Mouse (Mus musculus): ENCODE results near the gene Depdc7.

Depdc7 gene

DNA sequence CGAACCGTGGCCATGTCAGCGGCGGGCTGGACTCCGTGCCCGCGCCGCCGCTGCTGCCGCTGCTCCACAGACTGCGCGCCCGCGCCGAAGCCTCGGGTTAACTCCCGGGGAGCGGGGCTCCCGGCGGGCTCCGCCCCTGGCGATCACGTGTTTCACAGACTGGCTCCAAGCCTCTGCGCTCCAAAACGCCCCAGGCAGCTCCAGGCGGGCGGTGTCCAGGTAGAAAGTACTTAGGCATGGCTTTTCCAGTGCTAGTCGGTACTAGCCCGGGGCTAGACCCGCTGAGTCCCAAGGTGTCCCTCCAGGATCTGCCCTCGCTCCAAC, at the start of gene Depdc7:
Depdc7 (minus strand) TSS at position 138 of the 324 bp plus-strand sequence.
- peak; percentile 85 for ATAC-seq (ENCODE audit: insufficient number of reproducible peaks, low FRiP score, low TSS enrichment)

DNA sequence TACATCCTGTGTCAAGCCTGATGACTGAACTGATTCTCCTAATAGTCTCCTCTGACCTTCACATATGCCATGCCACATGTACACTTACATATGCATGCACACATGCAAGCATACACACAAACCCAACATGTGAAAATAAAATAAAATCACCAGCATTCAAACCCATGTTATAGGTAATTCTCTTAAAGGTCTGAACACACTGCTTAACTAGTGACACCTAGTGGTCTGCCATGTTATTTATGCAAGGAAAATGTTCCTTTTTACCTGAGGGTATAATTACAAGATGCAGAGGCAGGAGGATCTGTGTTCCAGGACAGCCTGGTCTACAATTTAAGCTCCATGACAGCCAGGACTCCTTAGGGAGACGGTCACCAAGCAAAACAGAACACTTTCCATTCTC, 32.1 kb upstream of the Depdc7 start:
- 0 out of 2 replicates have a peak, but pooled peaks have one; percentile 40 for ATAC-seq (ENCODE audit: insufficient number of reproducible peaks, low FRiP score, low TSS enrichment)

DNA sequence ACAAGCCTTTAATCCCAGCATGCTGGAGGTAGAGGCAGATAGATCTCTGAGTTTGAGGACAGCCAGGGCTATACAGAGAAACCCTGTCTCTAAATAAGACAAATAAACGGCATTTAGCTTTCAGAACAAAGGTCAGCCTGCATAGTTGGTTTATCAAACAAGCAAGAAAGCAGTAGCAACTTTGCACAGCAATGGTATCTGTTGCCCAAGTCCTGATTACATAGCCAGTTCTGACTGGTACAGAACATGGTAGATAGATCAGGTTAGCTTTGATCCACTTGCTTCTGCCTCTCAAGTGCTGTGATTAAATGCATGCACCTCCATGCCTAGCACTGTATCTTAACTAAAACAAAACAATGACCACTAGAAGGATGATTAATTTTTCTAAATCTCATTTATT, 26.0 kb upstream of the Depdc7 start:
- ATAC-seq (ENCODE audit: insufficient number of reproducible peaks, low FRiP score, low TSS enrichment), result no peak

DNA sequence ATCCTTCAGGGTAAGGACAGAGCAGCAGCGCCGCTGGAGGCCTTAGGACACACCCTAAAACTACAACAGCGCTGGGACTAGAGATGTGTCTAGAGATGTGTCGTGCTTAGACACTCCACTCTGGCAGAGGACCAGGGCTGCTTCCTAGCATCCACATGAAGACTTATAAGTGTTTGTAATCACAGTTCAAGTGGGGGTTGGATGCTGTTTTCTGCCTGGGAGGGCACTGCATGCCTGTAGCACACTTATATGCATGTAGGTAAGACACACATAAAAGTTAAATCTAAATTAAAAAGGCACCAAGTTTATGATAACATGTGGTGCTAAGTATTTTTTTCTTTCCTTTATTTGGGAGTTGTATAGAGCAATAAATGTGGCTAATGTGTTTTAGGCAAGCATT, 21.3 kb upstream of the Depdc7 start:
- ATAC-seq (ENCODE audit: insufficient number of reproducible peaks, low FRiP score, low TSS enrichment), result no peak

DNA sequence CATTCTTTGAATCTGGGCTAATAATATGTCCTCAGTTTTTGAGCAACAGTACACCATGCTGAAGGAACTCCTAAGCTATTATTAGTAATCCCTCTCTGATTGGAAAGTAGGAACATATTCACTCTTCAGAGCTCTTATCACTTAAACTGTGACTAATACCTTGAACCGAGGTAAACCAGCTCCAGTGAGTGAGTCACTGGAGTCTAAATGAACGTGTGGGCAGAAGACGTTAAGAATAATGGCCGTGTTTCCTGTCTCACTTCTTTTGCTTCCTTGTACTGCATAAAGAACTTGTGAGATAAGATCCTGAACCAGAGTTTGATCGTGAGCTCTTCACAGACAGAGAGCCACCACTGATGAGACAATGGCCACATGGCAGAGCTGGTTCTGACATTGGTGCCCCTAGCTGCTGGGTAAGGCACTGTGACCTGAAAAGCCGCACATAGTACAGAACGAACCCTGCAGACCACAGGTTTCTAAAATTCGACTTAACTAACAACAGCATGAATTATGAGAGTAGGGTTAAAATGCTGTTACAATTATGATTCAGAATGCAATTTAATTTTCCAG, 20.5 kb upstream of the Depdc7 start:
- no peak for ATAC-seq (ENCODE audit: insufficient number of reproducible peaks, low FRiP score, low TSS enrichment)

DNA sequence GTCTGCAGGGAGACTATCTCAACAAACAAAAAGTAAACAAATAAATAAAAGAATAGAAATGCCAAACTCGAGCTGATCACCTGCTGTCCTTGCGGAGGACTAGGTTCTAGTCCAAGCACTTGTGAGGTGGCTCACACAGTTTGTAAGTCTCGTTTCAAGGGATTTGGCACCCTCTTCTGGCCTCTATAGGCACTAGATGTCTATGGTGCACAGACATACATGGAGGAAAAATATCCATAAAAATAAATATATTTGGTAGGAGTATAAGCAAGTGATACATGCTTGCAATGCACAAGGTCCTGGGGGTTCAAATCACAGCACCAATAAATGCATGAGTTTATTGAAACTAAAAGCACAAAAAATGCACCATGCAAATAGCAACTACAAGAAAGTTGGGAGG, 7.9 kb upstream of the Depdc7 start:
- ATAC-seq (ENCODE audit: insufficient number of reproducible peaks, low FRiP score, low TSS enrichment), result no peak

DNA sequence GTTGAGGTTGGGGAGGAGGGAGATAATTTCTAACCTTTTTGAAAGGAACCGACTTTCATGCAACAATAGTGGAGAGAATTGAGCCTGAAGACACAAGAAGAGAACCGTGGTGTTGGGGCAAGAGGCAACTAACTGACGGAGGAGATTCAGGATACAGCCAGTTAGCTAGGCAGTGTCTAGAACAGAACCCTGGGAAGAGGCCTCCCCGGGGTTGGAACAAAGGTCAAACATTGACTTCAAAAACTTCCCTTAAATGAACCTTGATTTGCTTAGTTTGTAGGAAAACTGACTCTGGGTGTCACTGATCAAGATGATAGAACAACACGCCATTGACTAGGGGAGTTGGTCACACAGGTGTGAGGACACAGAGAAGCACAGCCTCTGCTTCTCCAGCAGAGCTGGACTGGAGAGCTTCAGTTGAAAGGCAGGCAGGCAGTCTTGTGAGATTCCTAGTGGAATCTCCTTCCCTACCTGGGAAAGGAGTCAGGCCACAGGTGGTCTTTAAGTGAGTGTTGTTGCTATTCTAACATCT, 6.0 kb upstream of the Depdc7 start:
- ATAC-seq (ENCODE audit: insufficient number of reproducible peaks, low FRiP score, low TSS enrichment), result no peak

DNA sequence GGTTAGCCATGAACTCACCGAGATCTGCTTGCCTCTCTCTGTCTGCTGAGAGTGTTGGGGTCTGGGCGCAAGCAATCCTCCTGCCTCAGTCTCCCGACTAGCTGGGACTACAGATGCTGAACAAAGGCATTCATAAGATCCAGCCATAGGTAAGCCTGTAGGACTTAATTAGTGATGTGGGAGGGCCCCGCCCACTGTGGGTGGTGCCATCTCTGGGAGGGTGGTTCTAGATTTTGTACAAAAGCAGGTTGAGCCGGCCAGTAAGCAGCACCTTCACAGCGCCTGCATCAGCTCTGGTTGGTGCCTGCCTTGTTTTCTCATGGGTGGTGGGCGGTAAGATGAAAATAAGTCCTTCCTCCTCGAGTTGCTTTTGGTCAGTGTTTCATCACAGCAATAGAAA, 3.6 kb upstream of the Depdc7 start:
- no peak for ATAC-seq (ENCODE audit: insufficient number of reproducible peaks, low FRiP score, low TSS enrichment)

DNA sequence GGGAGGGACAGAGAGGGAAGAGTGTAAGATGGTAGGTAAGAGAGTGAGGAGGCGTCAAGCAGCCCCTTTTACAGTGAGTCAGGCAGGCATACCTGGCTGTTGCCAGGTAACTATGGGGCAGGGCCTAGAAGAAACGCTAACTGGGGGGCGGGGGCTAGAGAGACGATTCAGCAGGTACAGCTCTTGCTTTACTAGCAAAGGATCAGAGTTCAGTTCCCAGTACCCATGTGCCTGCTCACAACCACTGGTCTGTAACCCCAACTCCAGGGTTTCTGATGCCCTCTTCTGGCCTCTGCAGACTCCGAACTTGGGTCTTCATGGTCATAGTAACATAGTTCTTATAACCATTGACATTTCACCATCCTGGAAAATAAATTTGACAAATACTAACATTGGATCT, 1.3 kb upstream of the Depdc7 start:
- no peak for ATAC-seq (ENCODE audit: insufficient number of reproducible peaks, low FRiP score, low TSS enrichment)

DNA sequence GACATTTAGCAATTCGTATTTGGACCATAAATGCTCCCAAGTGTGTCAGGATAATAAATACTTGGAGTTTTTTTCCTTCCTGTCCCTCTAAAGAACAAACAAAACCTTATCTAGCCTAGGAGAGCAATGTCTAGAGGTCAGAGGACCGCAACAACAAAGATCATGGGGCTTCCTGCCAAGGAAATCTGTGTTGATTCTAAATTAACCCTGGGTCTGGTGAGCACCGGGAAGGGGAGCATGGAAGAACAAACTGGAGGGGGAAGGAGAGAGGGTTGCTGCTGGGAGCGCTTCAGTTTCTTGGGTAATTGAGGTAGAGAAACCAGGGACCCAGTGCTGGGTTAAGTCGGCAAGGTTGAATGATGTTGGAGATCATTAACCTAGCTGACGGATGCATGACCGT, 482 bp upstream of the Depdc7 start:
- 0 out of 2 replicates have a peak, but pooled peaks have one; percentile 7 for ATAC-seq (ENCODE audit: insufficient number of reproducible peaks, low FRiP score, low TSS enrichment)

DNA sequence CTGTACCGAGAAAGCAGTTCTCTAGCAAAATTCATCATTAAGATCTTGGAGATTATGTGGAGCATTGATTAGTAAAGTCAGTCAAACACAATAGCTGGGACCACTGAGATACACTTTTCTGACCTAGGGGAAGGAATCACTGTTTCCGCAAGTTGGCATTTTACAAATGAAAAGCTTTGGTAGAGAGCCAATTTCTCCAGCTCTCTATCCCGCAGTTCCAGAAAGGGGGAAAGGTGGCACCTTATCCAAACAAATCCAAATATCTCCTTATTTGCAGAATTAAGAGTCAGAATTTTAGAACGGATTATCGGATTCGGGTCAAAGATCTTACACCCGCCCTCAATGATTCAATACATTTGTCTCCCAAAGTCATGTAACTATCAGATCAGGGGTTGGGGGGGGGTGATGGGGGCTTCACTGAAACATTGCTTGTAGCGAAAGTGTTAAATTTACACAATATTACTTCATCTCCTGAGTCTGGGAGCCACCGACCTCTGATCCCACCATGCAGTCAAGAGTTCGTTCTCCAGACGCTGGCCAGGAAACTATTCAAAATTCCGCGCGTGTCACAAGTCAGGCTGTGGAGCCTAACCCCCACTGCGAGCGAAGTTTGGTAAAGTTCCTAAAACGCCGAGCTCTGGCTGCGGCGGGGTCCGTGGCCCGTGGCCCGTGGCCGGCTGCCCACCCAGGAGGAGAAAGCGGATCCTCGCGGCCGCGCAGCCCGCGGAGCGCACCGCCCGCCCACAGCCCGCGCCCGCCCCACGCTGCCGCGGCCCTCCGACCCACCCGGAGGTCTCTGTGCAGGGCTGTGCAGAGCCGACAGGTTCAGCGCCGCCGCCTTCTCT, 560 bp downstream of the Depdc7 start:
- ATAC-seq (ENCODE audit: insufficient number of reproducible peaks, low FRiP score, low TSS enrichment), result no peak

DNA sequence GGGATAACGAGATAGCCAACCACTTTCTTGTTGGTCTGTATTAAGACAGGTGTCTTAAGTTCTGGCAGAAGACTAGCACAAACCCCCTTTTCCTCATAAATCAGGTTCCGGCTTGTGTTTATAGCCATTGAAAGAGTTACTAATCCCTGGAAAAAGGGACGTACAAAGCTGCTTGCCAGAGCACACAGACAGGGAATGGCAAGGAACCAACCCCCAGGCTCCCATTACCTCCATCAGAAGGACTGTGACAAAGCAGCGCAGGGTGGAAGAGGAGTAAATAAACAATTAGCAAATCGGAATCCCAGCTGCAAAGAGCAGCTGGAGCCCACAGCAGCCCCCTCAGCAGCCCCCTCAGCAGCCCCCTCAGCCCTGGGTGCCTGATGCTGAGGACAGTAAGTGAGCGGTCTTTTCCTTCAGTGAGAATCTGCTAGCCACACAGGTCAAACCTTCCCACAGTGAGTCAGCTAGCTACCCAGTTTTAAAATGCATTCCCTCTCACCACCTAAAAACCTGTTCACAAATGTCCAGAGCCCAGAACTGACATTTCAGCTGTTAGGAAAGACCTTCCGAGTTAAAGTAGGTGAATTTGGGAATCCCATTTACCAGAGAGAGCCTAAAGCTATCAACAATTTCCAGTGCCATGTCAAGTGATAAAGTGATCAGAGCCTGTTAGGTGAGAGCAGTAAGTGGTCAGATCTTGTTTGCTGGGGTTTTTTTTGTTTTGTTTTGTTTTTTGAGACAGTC, 1.5 kb downstream of the Depdc7 start:
- no peak for ATAC-seq (ENCODE audit: insufficient number of reproducible peaks, low FRiP score, low TSS enrichment)

DNA sequence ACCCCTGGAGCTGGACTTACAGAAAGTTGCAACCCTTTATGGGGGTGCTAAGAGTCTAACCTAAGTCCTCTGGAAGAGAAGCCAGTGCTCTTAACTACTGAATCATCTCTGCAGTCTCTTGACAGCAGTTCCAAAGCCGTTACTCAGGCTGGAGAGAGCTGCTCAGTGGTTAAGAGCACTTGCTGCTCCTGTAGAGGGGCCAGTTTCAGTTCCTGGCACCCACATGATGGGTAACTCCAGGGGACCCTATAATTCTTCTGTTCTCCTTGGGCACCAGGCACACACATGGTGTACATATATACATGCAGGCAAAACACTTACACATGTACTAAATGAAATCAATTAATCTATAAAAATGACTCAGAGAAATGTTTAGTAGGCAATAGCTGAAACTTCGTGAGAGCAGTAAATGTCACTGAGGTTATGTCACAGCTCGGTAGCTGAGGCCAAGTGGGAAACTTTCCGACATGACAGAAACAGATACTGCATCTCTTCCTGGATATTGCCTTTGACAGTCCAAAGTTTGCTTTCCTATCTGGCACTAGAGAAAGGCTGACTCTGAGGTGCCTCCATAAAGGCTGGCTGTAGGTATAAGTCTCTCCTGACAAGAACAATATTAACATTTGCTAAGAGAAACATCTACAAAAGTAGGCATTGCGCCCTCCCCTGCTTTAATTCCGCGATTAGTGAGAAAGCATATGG, 2.3 kb downstream of the Depdc7 start:
- ATAC-seq (ENCODE audit: insufficient number of reproducible peaks, low FRiP score, low TSS enrichment), result no peak

DNA sequence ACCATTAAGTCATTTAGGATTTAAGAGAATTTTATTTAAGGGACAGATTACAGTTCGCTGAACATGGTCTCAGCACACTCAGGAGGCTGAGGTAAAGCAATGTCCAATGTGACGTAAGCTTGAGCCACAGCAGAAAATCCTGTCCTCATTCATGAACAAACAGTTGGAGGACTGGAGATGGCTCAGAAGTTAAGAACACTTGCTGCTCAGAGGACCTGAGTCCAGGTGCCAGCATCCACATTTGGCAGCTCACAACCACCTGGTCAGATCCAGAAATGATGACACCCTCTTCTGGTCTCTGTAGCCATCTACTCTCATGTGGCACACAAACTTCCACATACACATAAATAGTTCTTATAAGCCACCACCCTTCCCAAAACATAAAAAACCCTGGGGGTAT, 3.0 kb downstream of the Depdc7 start:
- ATAC-seq (ENCODE audit: insufficient number of reproducible peaks, low FRiP score, low TSS enrichment), result no peak

DNA sequence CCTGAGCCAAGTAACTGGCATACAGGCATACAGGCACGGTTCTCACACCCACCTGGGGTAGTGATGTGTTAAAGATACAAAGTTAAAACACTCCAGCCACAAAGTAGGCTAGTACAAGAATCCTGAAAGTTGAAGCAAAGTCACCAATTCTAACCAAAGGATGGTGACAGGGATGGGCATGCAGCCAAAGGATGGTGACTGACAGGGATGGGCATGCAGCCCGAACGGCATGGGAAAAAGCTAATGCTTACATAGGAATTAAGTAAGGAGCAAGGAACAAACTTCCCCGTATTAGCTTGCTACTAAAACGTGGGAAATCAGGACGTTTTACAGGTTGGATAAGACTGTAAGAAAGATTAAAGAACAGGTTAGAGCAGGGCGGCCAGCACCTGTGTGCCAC, 6.4 kb downstream of the Depdc7 start:
- no peak for ATAC-seq (ENCODE audit: insufficient number of reproducible peaks, low FRiP score, low TSS enrichment)

DNA sequence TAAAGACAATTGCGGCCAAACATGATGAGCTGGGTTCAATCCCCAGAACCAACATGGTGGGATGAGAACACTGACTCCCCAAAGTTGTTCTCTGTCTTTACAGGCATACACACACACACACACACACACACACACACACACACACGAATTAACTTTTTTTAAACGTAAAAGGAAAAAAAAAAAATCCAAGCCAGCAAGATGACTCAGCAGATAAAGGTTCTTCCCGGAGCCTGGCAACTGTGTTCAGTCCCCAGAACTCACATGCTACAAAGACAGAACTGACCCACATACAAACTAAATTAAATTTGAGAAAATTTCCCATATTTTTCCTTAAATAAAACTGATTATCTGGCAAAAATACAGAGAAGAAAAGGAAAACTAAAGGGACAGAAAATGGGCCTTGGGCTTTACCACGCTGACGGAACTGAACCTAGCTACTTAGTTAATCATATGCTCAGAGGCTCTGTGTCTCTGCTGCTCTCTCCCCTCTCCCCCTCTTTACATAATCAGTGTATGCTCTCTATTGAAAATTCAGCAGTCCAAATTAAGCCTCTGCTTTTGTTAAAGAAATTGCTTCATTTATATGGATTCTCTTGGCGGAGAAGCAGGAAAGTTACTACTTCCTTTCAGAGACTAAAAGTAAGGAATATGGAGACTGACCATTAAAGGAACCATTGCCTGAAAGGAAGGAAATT, 10.0 kb downstream of the Depdc7 start:
- no peak for ATAC-seq (ENCODE audit: insufficient number of reproducible peaks, low FRiP score, low TSS enrichment)

DNA sequence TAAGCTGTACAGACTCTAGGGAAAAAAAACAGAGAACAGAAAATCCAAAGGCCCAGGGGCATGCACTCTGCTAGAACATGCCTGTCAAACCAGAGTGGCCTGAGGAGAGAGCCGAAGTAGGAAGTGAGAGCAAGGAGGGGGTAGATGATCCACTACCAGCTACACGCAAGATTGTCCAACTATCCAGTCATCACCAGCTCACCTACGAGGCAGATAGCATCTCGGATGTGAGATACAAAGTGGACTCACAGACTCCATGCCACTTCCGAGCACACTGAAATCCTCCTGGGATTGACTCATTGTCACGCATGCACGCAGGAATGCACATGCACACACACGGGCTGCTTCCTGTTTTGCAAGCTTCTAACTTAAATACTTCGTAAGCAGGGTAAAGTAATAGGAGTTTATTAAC, 10.6 kb downstream of the Depdc7 start:
- ATAC-seq (ENCODE audit: insufficient number of reproducible peaks, low FRiP score, low TSS enrichment), result no peak

DNA sequence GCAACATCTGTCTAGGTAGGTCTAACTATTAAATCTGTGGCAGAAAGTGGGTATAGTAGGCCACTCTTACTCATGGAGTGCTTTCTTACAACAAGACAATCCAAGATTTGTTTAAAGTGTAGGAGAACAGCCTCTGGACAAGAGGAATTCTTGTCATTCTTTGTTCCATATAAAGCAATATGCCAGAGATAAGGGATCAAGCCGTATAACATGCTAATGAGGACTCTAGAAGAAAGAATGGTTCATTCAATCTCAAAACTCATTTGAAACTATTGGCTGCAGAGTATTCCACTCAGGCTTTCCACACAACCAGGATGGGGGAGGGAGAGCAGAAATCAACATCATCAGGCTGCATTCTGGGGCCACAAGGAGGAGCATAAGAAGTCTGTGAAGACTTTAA, 15.3 kb downstream of the Depdc7 start:
- no peak for ATAC-seq (ENCODE audit: insufficient number of reproducible peaks, low FRiP score, low TSS enrichment)

DNA sequence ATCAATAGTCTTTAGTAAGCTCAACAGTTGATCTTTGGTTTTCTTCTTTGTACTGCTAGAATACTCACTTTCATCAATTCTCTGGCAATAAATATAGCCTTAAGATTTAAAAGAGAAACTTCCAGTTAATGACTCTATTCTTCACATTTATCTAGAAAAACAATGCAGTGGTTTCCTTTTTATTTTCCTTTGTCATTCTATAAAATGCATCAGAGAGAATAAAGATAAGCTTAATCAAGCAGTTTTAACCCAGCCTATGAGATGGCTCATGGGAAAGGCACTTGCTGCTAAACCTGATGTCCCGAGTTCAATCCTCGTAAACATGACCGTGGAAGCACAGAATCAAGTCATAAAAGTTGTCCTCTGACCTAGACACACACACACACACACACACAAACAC, 20.7 kb downstream of the Depdc7 start:
- no peak for ATAC-seq (ENCODE audit: insufficient number of reproducible peaks, low FRiP score, low TSS enrichment)

DNA sequence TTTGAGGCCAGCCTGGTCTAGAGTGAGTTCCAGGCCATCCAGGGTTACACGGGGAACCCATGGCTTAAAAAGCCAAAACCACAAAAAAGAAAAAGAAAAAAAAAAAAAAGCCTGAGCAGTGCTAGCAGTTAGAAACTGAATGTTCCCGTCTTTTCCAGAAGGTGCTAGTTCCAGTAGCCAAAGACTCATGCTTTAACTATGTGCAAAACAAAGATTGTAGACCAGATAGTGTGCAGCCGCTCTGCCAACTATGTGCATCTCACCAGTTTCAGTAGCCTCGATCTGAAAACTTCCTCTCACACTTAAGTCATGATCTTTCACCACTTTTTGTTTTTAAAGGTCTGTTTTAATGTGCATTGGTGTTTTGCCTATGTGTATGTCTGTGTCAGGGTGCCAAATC, 24.9 kb downstream of the Depdc7 start:
- no peak for ATAC-seq (ENCODE audit: insufficient number of reproducible peaks, low FRiP score, low TSS enrichment)

All from cerebellum, adult (tissue).